Mouse (Mus musculus) right cerebral cortex, postnatal 25 days (tissue): ENCODE results near the gene Aanat.

Experiments
- DNase-seq: peaks from one replicate; pipeline ENCODE4 v3.0.0; 2022

Gene Aanat

GRCm38 (mm10) chr11:116586310-116586709, at the start of gene Aanat:
Gene Aanat (plus strand): TSS chr11:116586432.
- no peak for DNase-seq

- no peak for DNase-seq
These were observed 49.5 kb upstream of the Aanat start for GRCm38 (mm10) chr11:116536685-116537084.

- DNase-seq: no peak
These were observed 48.8 kb upstream of the Aanat start for GRCm38 (mm10) chr11:116537388-116537787.

- DNase-seq: no peak
These were observed 48.0 kb upstream of the Aanat start for GRCm38 (mm10) chr11:116538142-116538735.

- DNase-seq: no peak
These were observed 45.0 kb upstream of the Aanat start for GRCm38 (mm10) chr11:116541183-116541582.

GRCm38 (mm10) chr11:116543110-116543509, 43.1 kb upstream of the Aanat start:
- no peak for DNase-seq

GRCm38 (mm10) chr11:116547296-116548060, 38.8 kb upstream of the Aanat start:
- no peak for DNase-seq

- DNase-seq: no peak
These were observed 37.5 kb upstream of the Aanat start for GRCm38 (mm10) chr11:116548780-116549179.

- no peak for DNase-seq
These were observed 36.8 kb upstream of the Aanat start for GRCm38 (mm10) chr11:116549273-116550038.

GRCm38 (mm10) chr11:116550748-116551147, 35.5 kb upstream of the Aanat start:
- no peak for DNase-seq

- DNase-seq: no peak
These were observed 34.0 kb upstream of the Aanat start for GRCm38 (mm10) chr11:116552194-116552593.

GRCm38 (mm10) chr11:116554171-116554878, 31.9 kb upstream of the Aanat start:
- no peak for DNase-seq

- no peak for DNase-seq
These were observed 30.7 kb upstream of the Aanat start for GRCm38 (mm10) chr11:116555572-116555971.

- DNase-seq: no peak
These were observed 29.9 kb upstream of the Aanat start for GRCm38 (mm10) chr11:116556308-116556707.

GRCm38 (mm10) chr11:116565283-116566041, 20.8 kb upstream of the Aanat start:
- no peak for DNase-seq

GRCm38 (mm10) chr11:116567531-116567930, 18.7 kb upstream of the Aanat start:
- no peak for DNase-seq

GRCm38 (mm10) chr11:116570821-116571220, 15.4 kb upstream of the Aanat start:
- no peak for DNase-seq

- no peak for DNase-seq
These were observed 14.2 kb upstream of the Aanat start for GRCm38 (mm10) chr11:116571767-116572679.

- peak; percentile 60 for DNase-seq
These were observed 13.3 kb upstream of the Aanat start for GRCm38 (mm10) chr11:116572756-116573543.

GRCm38 (mm10) chr11:116574486-116574885, 11.7 kb upstream of the Aanat start:
- DNase-seq: no peak
